Mouse (Mus musculus): Measurements from ENCODE around the gene Pank2. TPM values are rescaled to one million over a fixed set of nuclear protein-coding genes. Genes with fewer than 3 reads are reported as not detected.
A peak's percentile ranks its signal among the peaks of the same experiment; 100 is the strongest.

Gene Pank2
- polyA plus RNA-seq, 1 experiment from 2014 or later: 44.8 TPM

- Histone ChIP-seq H3K4me2 (peak within 1 kb of the TSS; percentile 90), H3K4me1 (peaks cover 45% of the 10 kb centered on the region), H3K27ac (peak within 1 kb of the TSS; percentile 94), H3K9me3 (replicated peaks) (no peaks in the 10 kb centered on the region), H3K27me3 (replicated peaks) (no peaks in the 10 kb centered on the region), H3K4me3 (peak within 1 kb of the TSS; percentile 78), H3K36me3 (peaks cover 31% of the 10 kb centered on the region), H3K9ac (peak within 1 kb of the TSS; percentile 93)
- ATAC-seq: peak; percentile 98
- 16% methylated on average over 29 of the region's 29 CpGs for WGBS (ENCODE audit: insufficient replicate concordance)
These were observed 28.8 kb upstream of the Pank2 start, which contains the start of gene Mavs for GRCm38 (mm10) chr2:131233307-131234126. Gene Mavs (plus strand): TSS chr2:131234063.

GRCm38 (mm10) chr2:131234127-131234650, 28.1 kb upstream of the Pank2 start:
- ATAC-seq: peak; percentile 26
- Histone ChIP-seq H3K9me3 (replicated peaks) (no peaks in the 10 kb centered on the region), H3K36me3 (peaks cover 38% of the 10 kb centered on the region), H3K27me3 (replicated peaks) (no peaks in the 10 kb centered on the region), H3K4me2 (peak overlapping the region; percentile 90), H3K27ac (peak overlapping the region; percentile 94), H3K4me3 (peak overlapping the region; percentile 78), H3K4me1 (peaks cover 49% of the 10 kb centered on the region), H3K9ac (peak overlapping the region; percentile 93)
- 13% methylated on average over 28 of the region's 28 CpGs for WGBS (ENCODE audit: insufficient replicate concordance)

GRCm38 (mm10) chr2:131234970-131235635, 27.2 kb upstream of the Pank2 start:
- no peaks in the 10 kb centered on the region for H3K27me3 ChIP-seq (replicated peaks)
- H3K9me3 ChIP-seq (replicated peaks): no peaks in the 10 kb centered on the region
- ATAC-seq: no peak
- H3K4me3 ChIP-seq: peak overlapping the region; percentile 78
- peak overlapping the region; percentile 93 for H3K9ac ChIP-seq
- peak overlapping the region; percentile 94 for H3K27ac ChIP-seq
- H3K4me1 ChIP-seq: peaks cover 58% of the 10 kb centered on the region
- peak overlapping the region; percentile 90 for H3K4me2 ChIP-seq
- WGBS (ENCODE audit: insufficient replicate concordance): 45% methylated on average over 7 of the region's 7 CpGs
- peaks cover 47% of the 10 kb centered on the region for H3K36me3 ChIP-seq

- Histone ChIP-seq H3K9ac (peak overlapping the region; percentile 6; the same call in 1 of the 2 replicates), H3K27ac (peak overlapping the region; percentile 55), H3K4me3 (no peak overlapping the region), H3K4me2 (no peak overlapping the region), H3K36me3 (peaks cover 100% of the 10 kb centered on the region), H3K9me3 (replicated peaks) (no peaks in the 10 kb centered on the region), H3K27me3 (replicated peaks) (no peaks in the 10 kb centered on the region), H3K4me1 (peaks cover 66% of the 10 kb centered on the region)
- ATAC-seq: no peak
These were observed 20.1 kb upstream of the Pank2 start for GRCm38 (mm10) chr2:131242180-131242579.

GRCm38 (mm10) chr2:131242929-131243328, 19.4 kb upstream of the Pank2 start:
- Histone ChIP-seq H3K4me1 (peaks cover 66% of the 10 kb centered on the region), H3K27me3 (replicated peaks) (no peaks in the 10 kb centered on the region), H3K9ac (0 out of 2 replicates have a peak overlapping the region, but pooled peaks have one; percentile 6), H3K9me3 (replicated peaks) (no peaks in the 10 kb centered on the region), H3K4me3 (no peak overlapping the region), H3K36me3 (peaks cover 100% of the 10 kb centered on the region), H3K4me2 (no peak overlapping the region), H3K27ac (peak overlapping the region; percentile 52)
- 19% methylated on average over 7 of the region's 7 CpGs for WGBS (ENCODE audit: insufficient replicate concordance)
- ATAC-seq: peak; percentile 62

- H3K36me3 ChIP-seq: peaks cover 14% of the 10 kb centered on the region
- H3K9ac ChIP-seq: peak overlapping the region; percentile 60
- H3K4me2 ChIP-seq: peak overlapping the region; percentile 45
- ATAC-seq: peak; percentile 88
- no peaks in the 10 kb centered on the region for H3K9me3 ChIP-seq (replicated peaks)
- H3K4me3 ChIP-seq: no peak overlapping the region
- peaks cover 69% of the 10 kb centered on the region for H3K4me1 ChIP-seq
- WGBS (ENCODE audit: insufficient replicate concordance): 7% methylated on average over 7 of the region's 7 CpGs
- H3K27ac ChIP-seq: peak overlapping the region; percentile 82
- no peaks in the 10 kb centered on the region for H3K27me3 ChIP-seq (replicated peaks)
These were observed 8.5 kb upstream of the Pank2 start for GRCm38 (mm10) chr2:131253681-131254328.

GRCm38 (mm10) chr2:131254329-131254713, 8.0 kb upstream of the Pank2 start:
- WGBS (ENCODE audit: insufficient replicate concordance): 67% methylated on average over 2 of the region's 2 CpGs
- H3K9me3 ChIP-seq (replicated peaks): no peaks in the 10 kb centered on the region
- no peak for ATAC-seq
- H3K4me1 ChIP-seq: peaks cover 69% of the 10 kb centered on the region
- peak overlapping the region; percentile 60 for H3K9ac ChIP-seq
- no peak overlapping the region for H3K4me3 ChIP-seq
- peak overlapping the region; percentile 45 for H3K4me2 ChIP-seq
- peaks cover 9% of the 10 kb centered on the region; the same call in 1 of the 2 replicates for H3K36me3 ChIP-seq
- H3K27ac ChIP-seq: peak overlapping the region; percentile 82
- H3K27me3 ChIP-seq (replicated peaks): no peaks in the 10 kb centered on the region

- 52% methylated on average over 3 of the region's 3 CpGs for WGBS (ENCODE audit: insufficient replicate concordance)
These were observed 6.6 kb upstream of the Pank2 start for GRCm38 (mm10) chr2:131255738-131256137.

GRCm38 (mm10) chr2:131258693-131259092, 3.6 kb upstream of the Pank2 start:
- Histone ChIP-seq H3K4me1 (peaks cover 76% of the 10 kb centered on the region), H3K9me3 (replicated peaks) (no peaks in the 10 kb centered on the region), H3K4me3 (no peak overlapping the region), H3K27me3 (replicated peaks) (no peaks in the 10 kb centered on the region), H3K27ac (0 out of 2 replicates have a peak overlapping the region, but pooled peaks have one; percentile 43), H3K36me3 (no peaks in the 10 kb centered on the region), H3K9ac (no peak overlapping the region), H3K4me2 (no peak overlapping the region)
- WGBS (ENCODE audit: insufficient replicate concordance): 69% methylated on average over 8 of the region's 8 CpGs
- no peak for ATAC-seq

More at GRCm38 (mm10) chr2:131255738-131256137, 6.6 kb upstream of the Pank2 start:
- Histone ChIP-seq H3K27ac (peak overlapping the region; percentile 82; the same call in 1 of the 2 replicates), H3K9ac (no peak overlapping the region), H3K36me3 (0 out of 2 replicates have a peak, but pooled peaks cover 2% of the 10 kb centered on the region), H3K27me3 (replicated peaks) (no peaks in the 10 kb centered on the region), H3K4me3 (no peak overlapping the region), H3K4me1 (peaks cover 83% of the 10 kb centered on the region), H3K9me3 (replicated peaks) (no peaks in the 10 kb centered on the region), H3K4me2 (no peak overlapping the region)
- ATAC-seq: peak; percentile 25; the same call in 1 of the 2 replicates

GRCm38 (mm10) chr2:131260544-131261307, 1.6 kb upstream of the Pank2 start:
- peak overlapping the region; percentile 75; the same call in 1 of the 2 replicates for H3K4me3 ChIP-seq
- H3K27me3 ChIP-seq (replicated peaks): no peaks in the 10 kb centered on the region
- H3K9ac ChIP-seq: peak overlapping the region; percentile 93

More at GRCm38 (mm10) chr2:131260544-131261307, 1.6 kb upstream of the Pank2 start:
- Histone ChIP-seq H3K4me2 (peak overlapping the region; percentile 73), H3K4me1 (peaks cover 77% of the 10 kb centered on the region), H3K36me3 (peaks cover 14% of the 10 kb centered on the region; the same call in 1 of the 2 replicates), H3K9me3 (replicated peaks) (no peaks in the 10 kb centered on the region), H3K27ac (peak overlapping the region; percentile 94)
- peak; percentile 47 for ATAC-seq
- WGBS (ENCODE audit: insufficient replicate concordance): 23% methylated on average over 9 of the region's 9 CpGs

Data from liver, embryonic 12.5 days (tissue).